Mouse (Mus musculus) gonadal fat pad, adult 2 months (tissue): Measurements from ENCODE around the gene Faxc. TPM values are rescaled to one million over a fixed set of nuclear protein-coding genes. Genes with fewer than 3 reads are reported as not detected.

Experiments used
- DNase-seq: peaks from one replicate; pipeline ENCODE4 v3.0.0-alpha.2; 2012; ENCODE audit warnings: low read depth
- polyA plus RNA-seq: library from polyadenylated mRNA; depleted of rRNA; stranded (reverse); fragments of >200 nt; gene quantifications from 2 replicates; pipeline ENCODE4 v1.2.3, GENCODE M21; 2012; rRNA removed

Faxc gene
- 1.1 and 1.3 TPM in 2 replicates for polyA plus RNA-seq

- no peak for DNase-seq
These were observed at the start of gene Faxc for GRCm38 (mm10) chr4:21930971-21931771. Gene Faxc (plus strand): TSS chr4:21931329.

- no peak for DNase-seq
These were observed 48.3 kb upstream of the Faxc start for GRCm38 (mm10) chr4:21882806-21883205.

- no peak for DNase-seq
These were observed 45.3 kb upstream of the Faxc start for GRCm38 (mm10) chr4:21885831-21886230.

GRCm38 (mm10) chr4:21931772-21932630 is 872 bp downstream of the Faxc start:
- DNase-seq = no peak

GRCm38 (mm10) chr4:21935378-21935777 is 4.2 kb downstream of the Faxc start:
- no peak for DNase-seq

- DNase-seq = no peak
These were observed 5.3 kb downstream of the Faxc start for GRCm38 (mm10) chr4:21936424-21936823.

GRCm38 (mm10) chr4:21937890-21938289 is 6.8 kb downstream of the Faxc start:
- no peak for DNase-seq

- DNase-seq = no peak
These were observed 13.5 kb downstream of the Faxc start for GRCm38 (mm10) chr4:21944672-21945071.

GRCm38 (mm10) chr4:21951444-21951843 is 20.3 kb downstream of the Faxc start:
- no peak for DNase-seq

GRCm38 (mm10) chr4:21952255-21952654 is 21.1 kb downstream of the Faxc start:
- no peak for DNase-seq

- no peak for DNase-seq
These were observed 26.6 kb downstream of the Faxc start for GRCm38 (mm10) chr4:21957570-21958321.

- no peak for DNase-seq
These were observed 40.8 kb downstream of the Faxc start for GRCm38 (mm10) chr4:21971949-21972348.

GRCm38 (mm10) chr4:21974126-21974525 is 43.0 kb downstream of the Faxc start:
- DNase-seq = no peak

GRCm38 (mm10) chr4:21980471-21980870 is 49.3 kb downstream of the Faxc start:
- no peak for DNase-seq

GRCm38 (mm10) chr4:21982449-21982848 is 51.3 kb downstream of the Faxc start:
- no peak for DNase-seq

- no peak for DNase-seq
These were observed 55.7 kb downstream of the Faxc start for GRCm38 (mm10) chr4:21986857-21987256.

- no peak for DNase-seq
These were observed 56.3 kb downstream of the Faxc start for GRCm38 (mm10) chr4:21987460-21987859.

GRCm38 (mm10) chr4:21989571-21990091 is 58.5 kb downstream of the Faxc start:
- DNase-seq = no peak

GRCm38 (mm10) chr4:21990580-21991235 is 59.6 kb downstream of the Faxc start:
- peak; percentile 1 for DNase-seq

- DNase-seq = no peak
These were observed 86.7 kb downstream of the Faxc start for GRCm38 (mm10) chr4:22017656-22018379.

- no peak for DNase-seq
These were observed 87.3 kb downstream of the Faxc start for GRCm38 (mm10) chr4:22018414-22018813.
